Mouse (Mus musculus) G1E (cell line): Measurements from ENCODE around the gene Gtpbp1. TPM values are rescaled to one million over a fixed set of nuclear protein-coding genes. Genes with fewer than 3 reads are reported as not detected.

Experiments
- ATAC-seq: 2 replicates; pipeline ENCODE4 v1.8.0; 2016; ENCODE audit warnings: mild to moderate bottlenecking; ENCODE audit not compliant: insufficient number of reproducible peaks, poor library complexity, low FRiP score, severe bottlenecking; ENCODE audit errors: extremely low read depth
- DNase-seq: peaks from one replicate; pipeline ENCODE4 v3.0.0; 2012; ENCODE audit warnings: low spot score
- H3K27me3 ChIP-seq: 2 replicates; pipeline ENCODE4 v1.6.1; 2012; ENCODE audit warnings: mild to moderate bottlenecking, low read length, inconsistent platforms; ENCODE audit not compliant: insufficient read depth
- H3K36me3 ChIP-seq: replicated peaks from 2 replicates; pipeline ENCODE3; 2012; ENCODE audit warnings: mild to moderate bottlenecking, inconsistent platforms
- H3K4me1 ChIP-seq: 2 replicates; pipeline ENCODE4 v1.6.1; 2012; ENCODE audit warnings: low read depth, low read length, inconsistent platforms, mixed read lengths; ENCODE audit not compliant: insufficient read depth
- H3K4me3 ChIP-seq: 2 replicates; pipeline ENCODE4 v1.5.1; 2012; ENCODE audit warnings: low read depth, mild to moderate bottlenecking, inconsistent platforms, low read length, moderate library complexity, mixed read lengths
- H3K9me3 ChIP-seq: replicated peaks from 2 replicates; pipeline ENCODE4 v1.6.1; 2012; ENCODE audit warnings: inconsistent platforms
- CTCF ChIP-seq: IDR thresholded peaks from 2 replicates; pipeline ENCODE4 v1.5.1; 2012; ENCODE audit warnings: low read depth, low read length, inconsistent platforms, mixed read lengths
- GATA1 ChIP-seq: IDR thresholded peaks from 2 replicates; pipeline ENCODE4 v1.6.1; 2012; ENCODE audit warnings: borderline replicate concordance, low read length, inconsistent platforms, mixed read lengths
- GATA2 ChIP-seq: IDR thresholded peaks from 2 replicates; pipeline ENCODE4 v1.6.1; 2012; ENCODE audit warnings: low read depth, low read length, inconsistent platforms, borderline replicate concordance
- POLR2AphosphoS5 ChIP-seq: IDR thresholded peaks from 2 replicates; pipeline ENCODE4 v1.6.1; 2012; ENCODE audit warnings: low read depth, low read length, inconsistent platforms; ENCODE audit not compliant: insufficient replicate concordance
- TAL1 ChIP-seq: conservative IDR thresholded peaks from 2 replicates; pipeline ENCODE4 v1.6.1; 2012; ENCODE audit warnings: low read depth, low read length, inconsistent platforms, mixed read lengths
- polyA plus RNA-seq: library from polyadenylated mRNA; stranded (reverse); fragments of >175 nt; gene quantifications from 2 replicates; pipeline ENCODE4 v1.2.3, GENCODE M21; 2012
- total RNA-seq, 2 experiments: library from RNA; stranded (forward) in 1 of 2; stranded (reverse) in 1 of 2; fragments of 200-1000 nt in 1 of 2; fragments of >200 nt in 1 of 2; fragmentation: Nextera tagmentation in 1 of 2; gene quantifications; 2 replicates each; pipeline ENCODE4 v1.2.3; 2014 to 2017

The Gtpbp1 gene
- total and polyA plus RNA-seq, 3 experiments = 54.8 to 108 (median 63.7) TPM

- Histone ChIP-seq H3K4me1 (peaks cover 74% of the 10 kb centered on the region), H3K27me3 (no peaks in the 10 kb centered on the region), H3K36me3 (peaks cover 63% of the 10 kb centered on the region), H3K4me3 (peak overlapping the region; percentile 69; the same call in 1 of the 2 replicates), H3K9me3 (no peaks in the 10 kb centered on the region)
- peak; percentile 51 for ATAC-seq
- DNase-seq = peak; percentile 72
- TF ChIP-seq GATA2 (no peak), TAL1 (peak; percentile 91)
These were observed 4.9 kb downstream of the Gtpbp1 start for GRCm38 (mm10) chr15:79695516-79695915.

- ATAC-seq = no peak
- no peaks in the 10 kb centered on the region for H3K27me3 ChIP-seq
- TF ChIP-seq GATA1 (no peak), POLR2AphosphoS5 (no peak), TAL1 (no peak), CTCF (no peak), GATA2 (no peak)
- peaks cover 69% of the 10 kb centered on the region for H3K4me1 ChIP-seq
- H3K4me3 ChIP-seq = no peak overlapping the region; the same call in 1 of the 2 replicates
- H3K36me3 ChIP-seq = peaks cover 63% of the 10 kb centered on the region
- no peaks in the 10 kb centered on the region for H3K9me3 ChIP-seq
- DNase-seq = no peak
These were observed 5.9 kb downstream of the Gtpbp1 start for GRCm38 (mm10) chr15:79696508-79696907.

DNA sequence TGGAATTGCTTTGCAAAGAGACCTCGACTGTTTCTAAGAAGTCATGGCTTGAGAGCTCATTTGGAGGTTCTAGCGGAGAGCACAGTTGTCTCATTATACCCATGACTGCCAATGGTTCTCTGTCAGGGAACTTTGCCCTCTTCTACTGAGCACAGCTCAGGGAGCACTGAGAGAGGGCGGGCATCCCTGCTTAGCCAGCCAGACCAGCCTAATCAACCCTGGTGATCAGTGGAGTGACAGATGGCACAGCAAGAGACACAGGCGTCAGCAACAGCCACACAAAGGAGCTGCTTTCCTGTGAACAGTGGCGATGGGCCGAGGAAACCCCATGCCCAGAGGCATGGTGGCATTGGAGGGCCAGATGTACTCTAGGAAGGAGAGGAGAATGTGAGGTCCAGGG, 6.4 kb downstream of the Gtpbp1 start:
- TF ChIP-seq POLR2AphosphoS5 (no peak), GATA2 (no peak), CTCF (no peak), GATA1 (no peak), TAL1 (no peak)
- Histone ChIP-seq H3K4me3 (peak overlapping the region; percentile 53; the same call in 1 of the 2 replicates), H3K9me3 (no peaks in the 10 kb centered on the region), H3K4me1 (peaks cover 64% of the 10 kb centered on the region), H3K36me3 (peaks cover 63% of the 10 kb centered on the region), H3K27me3 (no peaks in the 10 kb centered on the region)
- ATAC-seq (no peak), DNase-seq (no peak)

- H3K4me1 ChIP-seq = peaks cover 60% of the 10 kb centered on the region
- no peak for ATAC-seq
- no peak for TF ChIP-seq GATA1
- TF ChIP-seq POLR2AphosphoS5 = no peak
- no peak for TF ChIP-seq GATA2
- no peak for TF ChIP-seq CTCF
- TF ChIP-seq TAL1 = no peak
These were observed 7.0 kb downstream of the Gtpbp1 start for GRCm38 (mm10) chr15:79697558-79698187.

GRCm38 (mm10) chr15:79706603-79707214, 16.1 kb downstream of the Gtpbp1 start:
- no peaks in the 10 kb centered on the region for H3K27me3 ChIP-seq
- peaks cover 15% of the 10 kb centered on the region for H3K4me1 ChIP-seq
- DNase-seq (no peak), ATAC-seq (no peak)
- no peak for TF ChIP-seq GATA2
- no peak for TF ChIP-seq POLR2AphosphoS5
- TF ChIP-seq GATA1 = no peak
- no peak for TF ChIP-seq TAL1
- TF ChIP-seq CTCF = no peak
- H3K36me3 ChIP-seq = peaks cover 58% of the 10 kb centered on the region
- H3K4me3 ChIP-seq = no peak overlapping the region
- H3K9me3 ChIP-seq = no peaks in the 10 kb centered on the region

More at GRCm38 (mm10) chr15:79697558-79698187, 7.0 kb downstream of the Gtpbp1 start:
- Histone ChIP-seq H3K36me3 (peaks cover 61% of the 10 kb centered on the region), H3K4me3 (peak overlapping the region; percentile 42; the same call in 1 of the 2 replicates), H3K27me3 (no peaks in the 10 kb centered on the region), H3K9me3 (no peaks in the 10 kb centered on the region)
- DNase-seq = no peak

DNA sequence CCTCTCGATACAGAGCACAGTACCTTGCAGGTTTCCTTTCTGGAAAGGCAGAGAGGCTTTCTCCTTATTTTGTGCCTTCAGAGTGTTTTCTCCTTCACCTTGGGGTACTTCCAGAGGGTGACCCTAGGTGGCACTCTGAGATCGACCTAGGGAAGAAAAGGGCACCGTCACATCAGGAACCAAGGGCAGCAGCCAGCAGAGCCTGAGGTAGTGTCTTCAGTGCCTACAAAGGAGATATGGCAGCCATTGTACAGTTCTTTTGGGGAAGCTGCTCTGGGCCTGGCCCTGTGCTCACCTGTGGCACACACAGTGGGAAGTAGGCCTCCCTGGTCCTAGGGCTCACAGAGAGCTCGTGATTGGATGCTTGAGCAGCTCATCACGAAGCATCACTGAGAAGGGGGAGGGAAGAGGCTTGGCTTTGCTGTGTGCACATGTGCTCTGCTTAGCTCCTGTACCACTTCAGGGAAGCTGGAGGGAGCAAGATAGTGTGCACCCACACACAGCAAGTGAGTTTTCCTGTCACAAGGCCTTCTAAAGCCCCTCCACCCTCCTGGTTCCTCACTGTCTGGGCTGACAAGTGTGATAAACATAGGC, 17.7 kb downstream of the Gtpbp1 start:
- H3K4me3 ChIP-seq = no peak overlapping the region
- no peak for DNase-seq

More for the DNA sequence above, 17.7 kb downstream of the Gtpbp1 start:
- no peak for TF ChIP-seq GATA2
- TF ChIP-seq GATA1 = no peak
- no peak for TF ChIP-seq CTCF
- no peak for TF ChIP-seq POLR2AphosphoS5
- TF ChIP-seq TAL1 = no peak
- Histone ChIP-seq H3K4me1 (peaks cover 19% of the 10 kb centered on the region), H3K27me3 (no peaks in the 10 kb centered on the region), H3K36me3 (peaks cover 74% of the 10 kb centered on the region), H3K9me3 (no peaks in the 10 kb centered on the region)
- no peak for ATAC-seq
